Mouse (Mus musculus): ENCODE measurements around the gene Gprin2. TPM values are rescaled to one million over a fixed set of nuclear protein-coding genes. Genes with fewer than 3 reads are reported as not detected.
A peak's percentile ranks its signal among the peaks of the same experiment; 100 is the strongest.

Gene Gprin2
- polyA plus RNA-seq, 1 experiment from 2014 or later: 3.4 TPM

DNA sequence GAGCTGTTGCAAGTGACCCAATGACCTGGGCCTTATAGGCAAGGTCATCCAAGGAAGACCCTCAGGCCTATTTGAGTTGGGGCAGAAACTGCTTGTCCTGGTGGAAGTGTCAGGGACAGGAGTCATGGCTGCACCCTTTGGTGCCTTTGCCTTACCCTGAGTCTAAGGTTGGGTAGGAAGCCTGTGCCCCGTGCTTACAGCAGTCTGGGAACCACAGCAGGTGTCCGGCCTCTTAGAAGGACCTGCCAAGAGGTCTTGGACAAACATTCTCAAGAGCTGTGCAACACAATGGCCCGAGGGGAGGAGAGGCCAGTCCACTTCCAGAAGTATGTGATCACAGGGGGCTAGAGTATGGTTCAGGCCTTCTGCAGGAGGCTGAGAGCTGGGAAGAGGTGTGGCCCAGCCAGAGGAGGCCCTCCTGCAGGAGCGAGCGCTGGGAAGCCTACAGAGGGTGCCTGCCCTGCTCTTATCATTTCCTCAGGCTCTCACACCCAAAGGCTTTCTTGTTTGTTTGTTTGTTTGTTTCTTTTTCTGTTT lies 22.0 kb upstream of the Gprin2 start:
- no peak overlapping the region for H3K27ac ChIP-seq
- H3K4me3 ChIP-seq: no peak overlapping the region
- H3K9me3 ChIP-seq: no peaks in the 10 kb centered on the region
- H3K4me1 ChIP-seq: peaks cover 10% of the 10 kb centered on the region
- H3K27me3 ChIP-seq: peaks cover 27% of the 10 kb centered on the region
- no peak overlapping the region for H3K9ac ChIP-seq
- no peak for ATAC-seq (ENCODE audit: insufficient number of reproducible peaks, low FRiP score, low TSS enrichment, low read depth)
- H3K4me2 ChIP-seq: no peak overlapping the region
- H3K36me3 ChIP-seq: no peaks in the 10 kb centered on the region
- WGBS: 65% methylated on average over 5 of the region's 5 CpGs

GRCm38 (mm10) chr14:34221416-34222077 lies 20.1 kb upstream of the Gprin2 start:
- 56% methylated on average over 5 of the region's 5 CpGs for WGBS
- Histone ChIP-seq H3K4me1 (peaks cover 10% of the 10 kb centered on the region), H3K9me3 (no peaks in the 10 kb centered on the region), H3K4me2 (no peak overlapping the region), H3K27me3 (peaks cover 27% of the 10 kb centered on the region), H3K9ac (no peak overlapping the region), H3K36me3 (no peaks in the 10 kb centered on the region), H3K4me3 (no peak overlapping the region), H3K27ac (no peak overlapping the region)
- ATAC-seq (ENCODE audit: insufficient number of reproducible peaks, low FRiP score, low TSS enrichment, low read depth): no peak

DNA sequence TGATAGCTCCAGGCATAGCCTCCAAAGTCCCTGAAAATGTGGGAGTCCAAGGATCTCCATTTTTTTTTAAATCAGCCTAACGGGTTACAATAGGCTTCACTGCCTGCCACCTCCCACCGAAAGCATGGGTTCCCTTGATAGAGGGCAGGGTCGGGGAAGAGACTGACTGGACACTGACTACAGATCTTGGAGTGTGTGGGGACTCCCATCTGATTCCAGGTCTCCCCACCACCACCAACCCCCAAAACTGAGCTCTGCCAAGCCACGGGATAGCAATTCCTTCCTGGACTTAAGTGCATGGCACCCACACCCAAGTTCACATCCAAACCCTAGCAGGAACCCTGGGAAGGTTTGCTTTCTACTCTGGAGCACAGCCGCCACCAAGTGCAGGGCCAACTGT lies 19.0 kb upstream of the Gprin2 start:
- Histone ChIP-seq H3K9me3 (no peaks in the 10 kb centered on the region), H3K36me3 (no peaks in the 10 kb centered on the region), H3K9ac (no peak overlapping the region), H3K4me2 (no peak overlapping the region), H3K4me3 (no peak overlapping the region), H3K4me1 (peaks cover 12% of the 10 kb centered on the region), H3K27ac (no peak overlapping the region), H3K27me3 (peaks cover 27% of the 10 kb centered on the region)
- WGBS: 69% methylated on average over 5 of the region's 5 CpGs
- ATAC-seq (ENCODE audit: insufficient number of reproducible peaks, low FRiP score, low TSS enrichment, low read depth): no peak

DNA sequence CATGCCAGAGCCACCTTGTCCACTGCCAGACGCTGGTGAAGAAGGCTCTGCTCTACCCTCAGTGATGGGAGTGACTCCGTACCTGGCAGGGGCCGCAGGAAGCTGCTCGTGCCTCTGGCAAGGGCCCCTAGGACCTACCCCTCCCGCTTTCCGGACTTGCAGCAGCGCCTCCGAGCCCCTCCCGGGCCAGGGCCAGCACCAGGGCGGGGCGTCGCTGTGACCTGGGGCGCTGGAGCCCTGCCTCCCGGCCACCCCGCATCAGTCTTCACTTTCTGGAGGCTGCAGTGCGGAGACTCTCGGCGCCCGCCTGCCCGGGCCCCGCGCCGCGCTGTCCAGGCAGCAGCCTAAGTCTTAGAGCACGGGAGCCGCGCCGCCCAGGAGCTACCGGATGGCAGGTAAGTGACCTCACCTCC lies 18.3 kb upstream of the Gprin2 start:
- Histone ChIP-seq H3K27me3 (peaks cover 27% of the 10 kb centered on the region), H3K9me3 (no peaks in the 10 kb centered on the region), H3K36me3 (no peaks in the 10 kb centered on the region), H3K9ac (0 out of 2 replicates have a peak overlapping the region, but pooled peaks have one; percentile 3), H3K4me1 (peaks cover 12% of the 10 kb centered on the region), H3K27ac (no peak overlapping the region), H3K4me3 (peak overlapping the region; percentile 27), H3K4me2 (peak overlapping the region; percentile 55)
- no peak for ATAC-seq (ENCODE audit: insufficient number of reproducible peaks, low FRiP score, low TSS enrichment, low read depth)
- 2% methylated on average over 29 of the region's 29 CpGs for WGBS

- H3K36me3 ChIP-seq: no peaks in the 10 kb centered on the region
- 0 out of 2 replicates have a peak within 1 kb of the TSS, but pooled peaks have one; percentile 3 for H3K9ac ChIP-seq
- 55% methylated on average over 6 of the region's 6 CpGs for WGBS
Measured at GRCm38 (mm10) chr14:34219295-34219694, 17.8 kb upstream of the Gprin2 start, which contains the start of gene Syt15. Gene Syt15 (plus strand): TSS chr14:34219595.

DNA sequence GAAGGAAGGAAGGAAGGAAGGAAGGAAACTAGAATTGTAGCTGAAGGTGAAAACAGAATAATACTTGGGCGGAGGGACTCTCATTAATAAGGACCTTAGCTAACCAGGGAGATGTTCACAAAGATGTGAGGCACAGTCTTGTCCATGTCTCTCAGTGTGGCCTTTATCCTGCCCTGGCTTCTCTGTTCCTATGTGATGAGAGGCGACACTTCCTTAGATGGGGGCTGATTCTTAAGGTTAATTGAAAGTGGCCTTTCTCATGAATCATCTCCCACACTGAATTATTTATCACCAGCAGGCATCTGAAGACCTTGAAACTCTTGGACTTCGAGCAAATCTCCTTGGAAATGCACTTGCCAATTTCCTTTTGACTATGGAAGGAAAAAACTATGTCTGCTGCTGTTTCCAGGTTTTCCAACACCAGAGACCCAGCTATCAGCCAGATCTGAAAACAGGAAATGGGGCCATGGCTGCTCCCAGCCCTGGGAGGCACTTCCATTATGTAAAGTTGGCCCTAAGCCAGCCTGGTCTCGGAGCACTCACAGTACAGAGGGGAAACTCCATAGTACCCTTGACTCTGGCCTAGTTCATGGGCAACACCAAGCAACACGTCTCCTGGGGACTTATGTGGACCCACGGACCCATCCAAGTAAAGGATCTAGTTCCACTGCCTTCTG lies 14.1 kb upstream of the Gprin2 start:
- H3K27me3 ChIP-seq: peaks cover 21% of the 10 kb centered on the region
- no peak overlapping the region for H3K4me2 ChIP-seq
- WGBS: 66% methylated on average over 6 of the region's 6 CpGs
- H3K4me1 ChIP-seq: peaks cover 9% of the 10 kb centered on the region
- no peak overlapping the region for H3K4me3 ChIP-seq
- no peaks in the 10 kb centered on the region for H3K9me3 ChIP-seq
- H3K27ac ChIP-seq: no peak overlapping the region
- H3K9ac ChIP-seq: no peak overlapping the region
- ATAC-seq (ENCODE audit: insufficient number of reproducible peaks, low FRiP score, low TSS enrichment, low read depth): no peak
- H3K36me3 ChIP-seq: no peaks in the 10 kb centered on the region

More at GRCm38 (mm10) chr14:34219295-34219694, 17.8 kb upstream of the Gprin2 start, which contains the start of gene Syt15:
- Histone ChIP-seq H3K4me1 (peaks cover 12% of the 10 kb centered on the region), H3K9me3 (no peaks in the 10 kb centered on the region), H3K27me3 (peaks cover 27% of the 10 kb centered on the region), H3K4me2 (peak within 1 kb of the TSS; percentile 55), H3K27ac (no peak within 1 kb of the TSS), H3K4me3 (peak within 1 kb of the TSS; percentile 27)
- no peak for ATAC-seq (ENCODE audit: insufficient number of reproducible peaks, low FRiP score, low TSS enrichment, low read depth)

DNA sequence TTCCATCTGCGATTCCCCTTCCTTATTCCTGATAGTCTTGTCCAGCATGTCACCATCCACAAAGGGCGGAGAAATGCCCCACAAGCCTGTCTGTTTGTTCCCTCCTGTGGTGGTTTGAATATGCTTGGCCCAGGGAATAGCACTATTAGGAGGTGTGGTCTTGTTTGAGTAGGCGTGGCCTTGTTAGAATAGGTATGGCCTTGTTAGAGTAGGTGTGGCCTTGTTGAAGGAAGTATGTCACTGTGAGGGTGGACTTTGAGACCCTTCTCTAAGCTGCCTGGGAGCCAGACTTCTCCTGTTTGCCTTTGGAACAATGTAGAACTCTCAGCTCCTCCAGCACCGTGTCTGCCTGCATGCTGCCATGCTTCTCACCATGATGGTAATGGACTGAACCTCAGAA lies 8.5 kb upstream of the Gprin2 start:
- H3K36me3 ChIP-seq: no peaks in the 10 kb centered on the region
- ATAC-seq (ENCODE audit: insufficient number of reproducible peaks, low FRiP score, low TSS enrichment, low read depth): no peak
- 86% methylated on average over 4 of the region's 4 CpGs for WGBS

GRCm38 (mm10) chr14:34209080-34209479 lies 7.6 kb upstream of the Gprin2 start:
- Histone ChIP-seq H3K9me3 (no peaks in the 10 kb centered on the region), H3K27me3 (no peaks in the 10 kb centered on the region), H3K27ac (no peak overlapping the region), H3K4me1 (no peaks in the 10 kb centered on the region), H3K36me3 (no peaks in the 10 kb centered on the region), H3K4me3 (no peak overlapping the region), H3K4me2 (no peak overlapping the region), H3K9ac (no peak overlapping the region)
- 55% methylated on average over 4 of the region's 4 CpGs for WGBS
- ATAC-seq (ENCODE audit: insufficient number of reproducible peaks, low FRiP score, low TSS enrichment, low read depth): no peak

More for the DNA sequence above, 8.5 kb upstream of the Gprin2 start:
- Histone ChIP-seq H3K9ac (no peak overlapping the region), H3K4me1 (no peaks in the 10 kb centered on the region), H3K27me3 (no peaks in the 10 kb centered on the region), H3K4me3 (no peak overlapping the region), H3K9me3 (no peaks in the 10 kb centered on the region), H3K27ac (no peak overlapping the region), H3K4me2 (no peak overlapping the region)

- ATAC-seq (ENCODE audit: insufficient number of reproducible peaks, low FRiP score, low TSS enrichment, low read depth): no peak
- Histone ChIP-seq H3K4me1 (no peaks in the 10 kb centered on the region), H3K27ac (no peak overlapping the region), H3K4me3 (no peak overlapping the region), H3K27me3 (no peaks in the 10 kb centered on the region), H3K4me2 (no peak overlapping the region), H3K9me3 (no peaks in the 10 kb centered on the region), H3K9ac (no peak overlapping the region), H3K36me3 (no peaks in the 10 kb centered on the region)
- 57% methylated on average over 2 of the region's 2 CpGs for WGBS
Measured at GRCm38 (mm10) chr14:34208651-34209050, 7.2 kb upstream of the Gprin2 start.

DNA sequence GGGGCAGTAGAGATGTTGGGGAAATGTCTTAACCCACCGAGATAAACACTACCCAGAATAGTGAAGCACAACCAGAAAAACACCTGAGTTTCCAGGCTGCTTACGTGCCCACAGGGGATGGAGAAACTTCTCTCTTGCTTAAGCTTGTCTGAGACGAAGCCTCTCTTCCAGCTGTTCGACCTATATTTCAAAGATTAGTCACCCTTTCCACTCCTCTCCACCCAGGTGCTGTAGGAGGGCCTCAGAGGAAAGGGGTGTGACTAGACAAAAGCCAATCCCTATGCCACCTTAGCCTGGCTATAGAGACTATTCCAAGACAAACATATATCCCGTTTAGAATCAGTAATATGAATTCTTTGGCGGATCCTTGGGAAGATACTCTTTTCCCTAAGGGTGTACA lies 6.5 kb upstream of the Gprin2 start:
- 0 out of 2 replicates have a peak, but pooled peaks cover under 1% of the 10 kb centered on the region for H3K27me3 ChIP-seq
- ATAC-seq (ENCODE audit: insufficient number of reproducible peaks, low FRiP score, low TSS enrichment, low read depth): no peak
- no peak overlapping the region for H3K27ac ChIP-seq
- H3K36me3 ChIP-seq: no peaks in the 10 kb centered on the region
- no peak overlapping the region for H3K4me2 ChIP-seq
- 60% methylated on average over 6 of the region's 6 CpGs for WGBS
- no peaks in the 10 kb centered on the region for H3K9me3 ChIP-seq
- no peak overlapping the region for H3K9ac ChIP-seq
- H3K4me1 ChIP-seq: no peaks in the 10 kb centered on the region
- H3K4me3 ChIP-seq: no peak overlapping the region

DNA sequence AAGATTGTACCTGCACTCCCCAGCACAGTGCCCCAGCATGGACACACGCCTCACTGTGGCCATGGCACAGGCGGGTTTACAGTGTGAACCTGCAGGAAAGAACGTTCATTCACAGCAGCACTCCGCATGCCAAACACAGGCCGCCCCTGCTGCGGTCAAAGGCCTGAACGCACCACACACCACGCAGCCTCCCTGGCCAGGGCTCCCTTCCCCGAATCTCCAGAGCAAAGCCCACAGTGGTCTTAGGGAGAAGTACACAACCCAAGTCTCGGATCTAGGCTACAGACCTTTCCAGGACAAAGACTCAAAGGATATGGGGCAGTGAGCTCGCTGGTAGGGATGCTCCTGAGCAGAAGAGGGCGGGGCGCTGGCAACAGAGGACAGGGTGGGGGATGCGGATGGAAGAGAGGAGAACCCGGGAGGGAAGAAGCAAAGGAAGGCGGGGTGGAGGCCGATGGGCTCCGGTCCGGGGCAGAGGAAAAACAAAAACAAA lies 669 bp downstream of the Gprin2 start:
- WGBS: 4% methylated on average over 19 of the region's 19 CpGs
- Histone ChIP-seq H3K36me3 (no peaks in the 10 kb centered on the region), H3K4me1 (peaks cover 29% of the 10 kb centered on the region), H3K9me3 (no peaks in the 10 kb centered on the region), H3K4me2 (peak overlapping the region; percentile 93), H3K9ac (peak overlapping the region; percentile 57), H3K27ac (0 out of 2 replicates have a peak overlapping the region, but pooled peaks have one; percentile 27), H3K4me3 (peak overlapping the region; percentile 66), H3K27me3 (peaks cover 7% of the 10 kb centered on the region; the same call in 1 of the 2 replicates)
- ATAC-seq (ENCODE audit: insufficient number of reproducible peaks, low FRiP score, low TSS enrichment, low read depth): no peak

GRCm38 (mm10) chr14:34196706-34197105 lies 4.7 kb downstream of the Gprin2 start:
- no peak overlapping the region for H3K9ac ChIP-seq
- no peak overlapping the region for H3K4me2 ChIP-seq
- no peak for ATAC-seq (ENCODE audit: insufficient number of reproducible peaks, low FRiP score, low TSS enrichment, low read depth)
- no peaks in the 10 kb centered on the region for H3K36me3 ChIP-seq
- 25% methylated on average over 4 of the region's 4 CpGs for WGBS
- H3K27ac ChIP-seq: peak overlapping the region; percentile 35; the same call in 1 of the 2 replicates
- H3K4me1 ChIP-seq: peaks cover 29% of the 10 kb centered on the region
- no peaks in the 10 kb centered on the region; the same call in 1 of the 2 replicates for H3K27me3 ChIP-seq
- H3K4me3 ChIP-seq: no peak overlapping the region
- H3K9me3 ChIP-seq: no peaks in the 10 kb centered on the region
